Mouse (Mus musculus): Measurements from ENCODE around the gene Ring1.

- TF ChIP-seq EP300 (IDR thresholded peaks at IDR 0.05; ENCODE audit: low read depth): peak; percentile 62
- no peak for TF ChIP-seq CTCF (IDR thresholded peaks at IDR 0.05; ENCODE audit: low read depth)
These were observed 45.8 kb downstream of the Ring1 start for GRCm38 (mm10) chr17:33978631-33979031.
